ENCODE assay signal across 7 mouse cellular contexts in the genomic region with DNA sequence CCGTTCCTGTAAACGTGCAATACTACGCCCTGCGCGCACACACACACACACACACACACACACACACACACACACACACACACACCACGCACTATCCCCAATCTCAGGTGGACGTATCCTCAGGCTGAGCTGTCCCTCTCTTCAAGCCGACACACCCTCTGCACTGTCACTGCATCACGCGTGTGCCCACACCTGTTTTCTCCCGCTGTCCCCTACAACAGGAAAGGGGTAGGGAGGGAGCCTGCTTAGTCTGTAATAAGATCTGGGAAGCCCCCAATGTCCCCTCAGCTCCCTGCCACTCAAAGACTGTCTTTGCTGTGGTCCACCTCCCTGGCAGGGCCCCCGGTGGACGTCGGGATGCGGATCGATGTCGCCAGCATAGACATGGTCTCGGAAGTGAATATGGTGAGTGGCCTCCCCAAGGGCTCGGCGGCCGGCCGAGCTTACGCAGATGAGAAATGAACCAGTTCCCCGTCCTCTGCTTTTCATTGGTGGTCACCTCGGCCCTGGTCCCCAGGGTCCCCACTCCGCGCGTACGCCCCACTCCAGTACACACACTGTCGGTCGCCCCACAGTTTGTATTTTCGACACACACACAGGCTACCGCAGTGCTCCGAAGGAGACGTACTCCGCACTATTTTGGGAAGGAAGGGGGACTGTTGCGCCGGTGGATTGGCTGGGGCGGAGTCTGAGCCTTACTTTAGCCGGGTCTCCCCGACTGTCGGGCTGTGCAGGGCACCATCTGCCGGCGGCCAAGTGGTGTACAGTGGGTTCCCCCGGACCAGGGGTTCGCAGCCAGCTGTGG. TPM values are rescaled to one million over a fixed set of nuclear protein-coding genes. Genes with fewer than 3 reads are reported as not detected.
A peak's percentile ranks its signal among the peaks of the same experiment; 100 is the strongest.
DNase-seq lines count a peak whose midpoint lies in the region; ATAC-seq and TF ChIP-seq lines count a peak whose summit lies in the region.

No protein-coding gene starts in this region.

- H3K4me1 ChIP-seq in embryonic facial prominence, embryonic 11.5 days (ENCODE audit: control insufficient read depth, insufficient read depth, low read length) = no peaks in the 10 kb centered on the region
- peaks cover 5% of the 10 kb centered on the region; the same call in 1 of the 2 replicates for H3K4me1 ChIP-seq in heart, embryonic 10.5 days
- peaks cover 7% of the 10 kb centered on the region for H3K4me1 ChIP-seq in kidney, embryonic 15.5 days
- peaks cover 9% of the 10 kb centered on the region; the same call in 1 of the 2 replicates for H3K4me1 ChIP-seq in limb, embryonic 14.5 days (ENCODE audit: control insufficient read depth, insufficient read depth, low read length)

- DNase-seq in brain, embryonic 18.5 days (ENCODE audit: low read depth, low spot score) = peak; percentile 43
- peak; percentile 73 for DNase-seq in embryonic facial prominence, embryonic 11.5 days (ENCODE audit: low spot score)
- DNase-seq in heart, embryonic 10.5 days (ENCODE audit: low spot score) = peak; percentile 81
- DNase-seq in limb, embryonic 14.5 days (ENCODE audit: low spot score) = peak; percentile 45
- peak; percentile 71 for DNase-seq in neural tube, embryonic 10.5 days (ENCODE audit: extremely low spot score, low spot score)
- DNase-seq in urinary bladder, adult 2 months (ENCODE audit: low spot score) = peak; percentile 25

- no peaks in the 10 kb centered on the region for H3K9me3 ChIP-seq in embryonic facial prominence, embryonic 11.5 days (replicated peaks; ENCODE audit: control insufficient read depth, low read length)
- H3K9me3 ChIP-seq in heart, embryonic 10.5 days = no peaks in the 10 kb centered on the region
- H3K9me3 ChIP-seq in kidney, embryonic 15.5 days (replicated peaks) = no peaks in the 10 kb centered on the region
- no peaks in the 10 kb centered on the region for H3K9me3 ChIP-seq in limb, embryonic 14.5 days (ENCODE audit: control insufficient read depth, low read length)

- H3K9ac ChIP-seq in embryonic facial prominence, embryonic 11.5 days (replicated peaks; ENCODE audit: low read length) = peak overlapping the region; percentile 59
- H3K9ac ChIP-seq in kidney, embryonic 15.5 days = 0 out of 2 replicates have a peak overlapping the region, but pooled peaks have one; percentile 29
- H3K9ac ChIP-seq in limb, embryonic 14.5 days (ENCODE audit: low read depth, low read length, severe bottlenecking) = peak overlapping the region; percentile 44

- under 1% methylated on average over 46 of the region's 46 CpGs for WGBS in embryonic facial prominence, embryonic 11.5 days
- WGBS in heart, embryonic 10.5 days = under 1% methylated on average over 46 of the region's 46 CpGs
- under 1% methylated on average over 46 of the region's 46 CpGs for WGBS in kidney, embryonic 15.5 days
- 1% methylated on average over 46 of the region's 46 CpGs for WGBS in limb, embryonic 14.5 days

- no peak for TF ChIP-seq POLR2A in limb, embryonic 14.5 days (IDR thresholded peaks at IDR 0.05; ENCODE audit: borderline replicate concordance, extremely low read depth, insufficient read depth, insufficient read length)

- H3K36me3 ChIP-seq in embryonic facial prominence, embryonic 11.5 days (replicated peaks; ENCODE audit: control insufficient read depth, insufficient read depth, low read depth, low read length) = no peaks in the 10 kb centered on the region
- no peaks in the 10 kb centered on the region for H3K36me3 ChIP-seq in heart, embryonic 10.5 days
- H3K36me3 ChIP-seq in kidney, embryonic 15.5 days = no peaks in the 10 kb centered on the region
- no peaks in the 10 kb centered on the region for H3K36me3 ChIP-seq in limb, embryonic 14.5 days (ENCODE audit: control insufficient read depth, insufficient read depth, low read length)

- H3K4me3 ChIP-seq in embryonic facial prominence, embryonic 11.5 days (ENCODE audit: low read depth, low read length) = peak overlapping the region; percentile 46
- H3K4me3 ChIP-seq in heart, embryonic 10.5 days = peak overlapping the region; percentile 71
- peak overlapping the region; percentile 50 for H3K4me3 ChIP-seq in kidney, embryonic 15.5 days (replicated peaks)
- H3K4me3 ChIP-seq in limb, embryonic 14.5 days (replicated peaks; ENCODE audit: low read length) = peak overlapping the region; percentile 45

- peak overlapping the region; percentile 93 for H3K4me2 ChIP-seq in embryonic facial prominence, embryonic 11.5 days (ENCODE audit: low read depth, low read length)
- H3K4me2 ChIP-seq in kidney, embryonic 15.5 days = peak overlapping the region; percentile 79
- peak overlapping the region; percentile 79 for H3K4me2 ChIP-seq in limb, embryonic 14.5 days (replicated peaks; ENCODE audit: low read depth, low read length, severe bottlenecking)

- H3K27me3 ChIP-seq in embryonic facial prominence, embryonic 11.5 days (ENCODE audit: control insufficient read depth, insufficient read depth, low read length) = 0 out of 2 replicates have a peak, but pooled peaks cover 4% of the 10 kb centered on the region
- 0 out of 2 replicates have a peak, but pooled peaks cover 4% of the 10 kb centered on the region for H3K27me3 ChIP-seq in heart, embryonic 10.5 days (ENCODE audit: insufficient read depth, poor library complexity, severe bottlenecking)
- peaks cover 26% of the 10 kb centered on the region; the same call in 1 of the 2 replicates for H3K27me3 ChIP-seq in kidney, embryonic 15.5 days
- peaks cover 23% of the 10 kb centered on the region for H3K27me3 ChIP-seq in limb, embryonic 14.5 days (ENCODE audit: control insufficient read depth, insufficient read depth, low read length)

- peak; percentile 95 for ATAC-seq in embryonic facial prominence, embryonic 11.5 days (replicated peaks; ENCODE audit: insufficient number of reproducible peaks, low FRiP score, low TSS enrichment, low read depth)
- ATAC-seq in kidney, embryonic 15.5 days (replicated peaks; ENCODE audit: low FRiP score) = peak; percentile 96
- peak; percentile 84 for ATAC-seq in limb, embryonic 14.5 days (ENCODE audit: low FRiP score, low read depth)

- H3K27ac ChIP-seq in embryonic facial prominence, embryonic 11.5 days (replicated peaks; ENCODE audit: low read depth, low read length) = no peak overlapping the region
- 0 out of 2 replicates have a peak overlapping the region, but pooled peaks have one; percentile 47 for H3K27ac ChIP-seq in heart, embryonic 10.5 days
- no peak overlapping the region for H3K27ac ChIP-seq in kidney, embryonic 15.5 days
- no peak overlapping the region for H3K27ac ChIP-seq in limb, embryonic 14.5 days (replicated peaks; ENCODE audit: low read depth, low read length)

RNA-seq across cellular contexts. Expression of gene Gabra4, which starts 42.6 kb away (rescaled TPM):
- 3.8 and 4.3 TPM in 2 replicates for polyA plus RNA-seq in embryonic facial prominence, embryonic 11.5 days (2014; fragmentation: Nextera tagmentation; extraction: Ambion mirVana)
- 4.9 and 7.4 TPM in 2 replicates for polyA plus RNA-seq in heart, embryonic 10.5 days (2016; fragmentation: Nextera tagmentation; extraction: Ambion mirVana)
- 3.0 and 3.9 TPM in 2 replicates for polyA plus RNA-seq in kidney, embryonic 15.5 days (2015; fragmentation: Nextera tagmentation; extraction: Ambion mirVana)
- 2.2 and 2.4 TPM in 2 replicates for polyA plus RNA-seq in limb, embryonic 14.5 days (2012; rRNA removed)
- 6.0 and 9.4 TPM in 2 replicates for polyA plus RNA-seq in limb, embryonic 14.5 days (2014; fragmentation: Nextera tagmentation; extraction: Ambion mirVana)
- 0.25 and 0.32 TPM in 2 replicates for polyA plus RNA-seq in urinary bladder, adult 2 months (2012; rRNA removed)

RNA-seq across cellular contexts. Expression of gene Gabrb1, which starts 42.8 kb away (rescaled TPM):
- polyA plus RNA-seq in embryonic facial prominence, embryonic 11.5 days (2014; fragmentation: Nextera tagmentation; extraction: Ambion mirVana) = 0.58 and 0.86 TPM in 2 replicates
- polyA plus RNA-seq in heart, embryonic 10.5 days (2016; fragmentation: Nextera tagmentation; extraction: Ambion mirVana) = 0.30 and 0.92 TPM in 2 replicates
- 0.15 and 0.49 TPM in 2 replicates for polyA plus RNA-seq in kidney, embryonic 15.5 days (2015; fragmentation: Nextera tagmentation; extraction: Ambion mirVana)
- polyA plus RNA-seq in limb, embryonic 14.5 days (2012; rRNA removed) = 0.26 and 0.31 TPM in 2 replicates
- polyA plus RNA-seq in limb, embryonic 14.5 days (2014; fragmentation: Nextera tagmentation; extraction: Ambion mirVana) = 1.5 TPM in 2 replicates
- 0.22 and 0.57 TPM in 2 replicates for polyA plus RNA-seq in urinary bladder, adult 2 months (2012; rRNA removed)

Comparison
In these comparisons a context has a peak if more than half of its experiments do, and no peak if none do; other contexts are left out.
1. DNase-seq: peak in every context shown above with its lines; median percentile 81 in heart, embryonic 10.5 days; 73 in embryonic facial prominence, embryonic 11.5 days; 71 in neural tube, embryonic 10.5 days; 45 in limb, embryonic 14.5 days; 43 in brain, embryonic 18.5 days; 25 in urinary bladder, adult 2 months.